Mouse (Mus musculus) large intestine, adult 2 months (tissue): ENCODE data around the gene Eral1. TPM values are rescaled to one million over a fixed set of nuclear protein-coding genes. Genes with fewer than 3 reads are reported as not detected.
"Not testable (repeated sequence)": the region's sequence is repeated elsewhere in the genome, so short reads cannot be mapped to it uniquely, and the experiment has no call there.

Experiments used
- DNase-seq: peaks from one replicate; pipeline ENCODE4 v3.0.0-alpha.2; 2012; ENCODE audit warnings: low read depth, low spot score
- whole genome bisulfite sequencing: fragments of 180-500 bp; shearing (Covaris S2); methylation state at CpG from one replicate; pipeline ENCODE4 v1.1.7; 2018; 5-methylcytosine and 5-hydroxymethylcytosine counted together
- polyA plus RNA-seq: library from polyadenylated mRNA; depleted of rRNA; stranded (reverse); fragments of >200 nt; gene quantifications from 2 replicates; pipeline ENCODE4 v1.2.3, GENCODE M21; 2012; rRNA removed

The Eral1 gene
- polyA plus RNA-seq, 1 experiment, result 27.3 TPM

GRCm38 (mm10) chr11:78048637-78049036 is 31.5 kb downstream of the Eral1 start:
- WGBS, result 80% methylated on average over 4 of the region's 4 CpGs
- not testable (repeated sequence) for DNase-seq

DNA sequence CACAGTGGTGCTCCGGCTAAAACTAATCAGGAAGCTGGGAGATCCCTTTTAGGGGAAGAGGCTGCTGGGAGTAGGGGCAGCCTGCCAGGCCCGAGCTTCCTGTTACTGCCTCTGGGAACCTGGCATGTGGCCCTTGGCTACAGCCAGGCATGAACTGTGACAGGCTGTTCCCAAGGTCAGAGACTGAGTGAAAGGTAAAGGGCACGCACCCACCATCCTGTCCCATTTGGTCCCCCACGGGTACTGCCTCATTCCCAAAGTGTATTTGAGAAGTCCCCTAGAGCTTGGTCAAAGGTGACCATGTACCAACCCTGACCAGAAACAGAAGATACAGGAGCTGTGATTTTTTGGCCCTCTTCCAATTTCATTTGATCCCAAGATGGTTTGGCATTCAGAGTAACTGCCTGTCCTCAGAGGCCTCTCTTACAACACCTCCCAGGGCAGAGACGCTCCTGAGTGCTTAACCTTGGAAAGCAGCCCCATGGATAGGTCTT is 35.4 kb downstream of the Eral1 start:
- no peak for DNase-seq
- WGBS, result 20% methylated on average over 5 of the region's 5 CpGs

DNA sequence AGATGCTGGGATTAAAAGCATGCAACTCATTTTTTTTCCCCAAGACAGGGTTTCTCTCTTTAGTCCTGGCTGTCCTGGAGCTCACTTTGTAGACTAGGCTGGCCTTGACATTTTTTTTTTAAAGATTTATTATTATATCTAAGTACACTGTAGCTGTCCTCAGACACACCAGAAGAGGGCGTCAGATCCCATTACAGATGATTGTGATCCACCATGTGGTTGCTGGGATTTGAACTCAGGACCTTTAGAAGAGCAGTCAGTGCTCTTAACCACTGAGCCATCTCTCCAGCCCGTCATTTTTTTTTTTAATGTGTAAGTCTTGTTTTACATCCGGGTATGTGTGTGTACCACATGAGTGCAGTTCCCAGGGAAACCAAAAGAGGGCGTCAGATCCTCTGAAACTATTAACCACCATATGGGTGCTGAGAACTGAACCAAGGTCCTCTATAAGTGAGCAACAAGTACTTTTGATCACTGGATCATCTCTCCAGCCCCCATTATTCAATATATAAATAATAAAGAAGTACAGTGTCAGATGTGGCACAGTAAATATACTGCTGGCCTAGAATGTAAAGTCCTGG is 37.8 kb downstream of the Eral1 start:
- WGBS, result 91% methylated on average over 4 of the region's 4 CpGs
- DNase-seq, result not testable (repeated sequence)

GRCm38 (mm10) chr11:78040878-78041277 is 39.3 kb downstream of the Eral1 start:
- 36% methylated on average over 2 of the region's 2 CpGs for WGBS
- DNase-seq, result no peak

DNA sequence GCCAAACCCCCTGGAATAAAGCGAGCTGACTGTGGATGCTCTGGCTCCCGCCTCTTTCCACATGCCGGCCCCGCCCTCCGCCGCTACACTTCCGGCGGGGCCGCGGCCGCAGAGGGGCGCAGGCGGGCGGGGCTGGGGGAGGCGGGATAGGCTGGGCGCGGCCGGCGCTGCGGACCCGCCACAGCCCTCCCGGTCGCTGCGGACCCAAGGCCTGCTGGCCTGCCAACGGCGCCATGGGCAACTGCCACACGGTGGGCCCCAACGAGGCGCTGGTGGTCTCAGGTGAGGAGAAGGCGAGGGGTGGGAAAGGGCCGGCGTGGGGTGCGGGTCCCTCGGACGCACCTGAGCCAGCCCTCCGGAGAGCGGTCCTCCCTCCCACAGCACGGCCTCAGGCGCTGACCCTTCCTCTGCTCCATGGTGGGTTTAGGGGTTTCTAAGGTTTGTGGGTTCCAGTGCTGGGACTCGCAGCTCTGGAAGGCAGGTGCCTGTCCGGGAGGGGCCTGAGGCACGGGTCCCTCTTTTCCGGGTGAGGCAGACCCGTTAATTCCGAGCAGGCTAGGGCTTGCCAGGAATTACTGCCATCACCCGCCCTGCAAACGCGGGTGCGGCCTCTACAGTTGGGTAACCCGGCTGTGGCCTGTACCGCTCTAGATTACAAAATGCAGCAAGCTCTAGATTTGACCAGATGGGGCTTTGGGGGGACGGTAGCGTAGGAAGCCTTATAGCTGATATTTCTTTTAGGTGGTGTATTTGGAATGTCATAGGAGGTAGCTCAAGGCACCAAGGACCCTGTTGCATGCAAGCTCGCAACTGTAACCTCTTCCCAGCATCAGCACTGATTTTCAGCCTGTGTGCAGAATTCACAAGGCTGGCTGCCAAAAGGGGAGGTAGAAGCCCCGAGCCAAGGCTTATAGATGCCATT is 42.1 kb downstream of the Eral1 start, which contains the start of gene Flot2:
TSS of gene Flot2 (plus strand) at position 101 of the 922 bp plus-strand sequence.
- 2% methylated on average over 53 of the region's 55 CpGs for WGBS
- DNase-seq, result no peak

GRCm38 (mm10) chr11:78036791-78037190 is 43.4 kb downstream of the Eral1 start:
- WGBS, result 92% methylated on average over 10 of the region's 10 CpGs
- DNase-seq, result no peak

- 93% methylated on average over 23 of the region's 23 CpGs for WGBS
- no peak for DNase-seq
These were observed 46.1 kb downstream of the Eral1 start for GRCm38 (mm10) chr11:78033931-78034617.

- DNase-seq, result no peak
- WGBS, result 5% methylated on average over 5 of the region's 5 CpGs
These were observed 47.4 kb downstream of the Eral1 start for GRCm38 (mm10) chr11:78032809-78033195.

DNA sequence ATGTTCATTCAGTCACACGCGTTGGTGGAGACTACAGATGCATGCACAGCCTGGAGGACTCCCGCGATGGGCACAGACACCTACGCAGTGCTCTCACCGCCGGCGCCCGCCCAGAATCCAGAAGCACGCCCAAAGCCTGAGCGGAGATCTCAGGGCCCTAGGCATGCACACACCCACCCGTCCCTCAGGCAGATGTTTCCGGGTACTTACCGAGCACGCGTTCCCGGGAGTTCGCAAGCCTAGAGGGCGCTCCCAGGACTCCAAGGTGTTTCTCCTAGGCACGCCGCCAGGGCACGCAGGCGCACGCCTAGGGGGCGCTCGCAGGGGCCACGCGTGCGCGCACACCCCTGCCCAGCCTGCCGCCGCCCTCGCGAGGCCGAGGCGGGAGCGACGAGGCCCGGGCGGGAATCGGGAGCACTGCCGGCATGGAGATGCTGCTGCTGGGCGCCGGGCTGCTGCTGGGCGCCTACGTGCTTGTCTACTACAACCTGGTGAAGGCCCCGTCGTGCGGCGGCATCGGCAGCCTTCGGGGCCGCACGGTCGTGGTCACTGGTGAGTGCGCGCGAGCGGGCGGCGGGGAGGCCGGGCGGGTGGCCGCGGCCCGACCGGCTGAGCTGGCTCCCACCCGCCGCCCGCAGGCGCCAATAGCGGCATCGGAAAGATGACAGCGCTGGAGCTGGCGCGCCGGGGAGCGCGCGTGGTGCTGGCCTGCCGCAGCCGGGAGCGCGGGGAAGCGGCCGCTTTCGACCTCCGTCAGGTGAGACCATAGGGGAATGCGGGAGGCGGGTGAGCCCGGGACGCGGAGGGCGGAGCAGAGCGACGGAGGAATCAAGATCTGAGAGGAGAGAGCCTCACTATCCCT is 48.0 kb downstream of the Eral1 start, which contains the start of gene Dhrs13:
TSS of gene Dhrs13 (plus strand) at position 334 of the 862 bp plus-strand sequence.
- DNase-seq, result peak; percentile 87
- WGBS, result under 1% methylated on average over 96 of the region's 96 CpGs

GRCm38 (mm10) chr11:78031389-78031788 is 48.8 kb downstream of the Eral1 start:
- no peak for DNase-seq
- WGBS, result 33% methylated on average over 6 of the region's 6 CpGs

- no peak for DNase-seq
- WGBS, result 78% methylated on average over 2 of the region's 2 CpGs
These were observed 49.6 kb downstream of the Eral1 start for GRCm38 (mm10) chr11:78030600-78030999.

DNA sequence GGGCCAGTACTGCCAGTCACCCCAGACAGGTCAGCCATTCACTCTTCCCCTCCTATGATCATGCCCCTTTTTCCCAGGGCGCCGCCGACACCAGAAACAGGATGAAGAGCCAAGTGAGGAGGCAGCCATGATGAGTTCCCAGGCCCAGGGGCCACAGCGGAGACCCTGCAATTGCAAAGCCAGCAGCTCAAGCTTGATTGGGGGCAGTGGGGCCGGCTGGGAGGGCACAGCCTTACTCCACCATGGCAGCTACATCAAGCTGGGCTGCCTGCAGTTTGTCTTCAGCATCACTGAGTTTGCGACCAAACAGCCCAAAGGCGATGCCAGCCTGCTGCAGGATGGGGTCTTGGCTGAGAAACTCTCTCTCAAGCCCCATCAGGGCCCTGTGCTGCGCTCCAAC is 50.9 kb downstream of the Eral1 start:
- whole genome bisulfite sequencing, result 89% methylated on average over 8 of the region's 8 CpGs
- no peak for DNase-seq

DNA sequence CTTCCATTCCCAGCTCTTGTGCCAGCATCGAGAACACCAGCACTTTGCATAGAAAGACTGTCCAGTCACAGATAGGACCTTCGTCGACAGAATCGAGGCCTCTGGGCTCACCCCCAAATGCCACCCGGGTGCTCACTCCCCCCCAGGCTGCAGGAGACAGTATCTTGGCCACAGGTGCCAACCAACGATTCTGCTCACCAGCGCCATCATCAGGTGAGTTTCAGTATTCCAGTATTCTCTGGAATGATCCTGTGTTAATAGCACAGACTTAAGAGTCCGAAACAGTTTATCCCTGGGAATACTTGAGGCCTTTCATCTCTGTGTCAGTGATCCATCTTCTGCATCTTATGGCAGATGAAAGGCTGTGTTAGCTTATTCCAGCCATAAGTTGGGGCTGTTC is 56.6 kb downstream of the Eral1 start:
- no peak for DNase-seq
- 80% methylated on average over 8 of the region's 8 CpGs for WGBS

Other genes with a start within 250 kb of the Eral1 start
- gene Pipox, start 186.3 kb downstream of the Eral1 start, polyA plus RNA-seq, result 8.4 and 21.5 TPM in 2 replicates
- 0.18 and 0.48 TPM in 2 replicates for gene Sez6, start 149.6 kb downstream of the Eral1 start, polyA plus RNA-seq
- gene Phf12, start 97.6 kb downstream of the Eral1 start, polyA plus RNA-seq, result 27.0 and 41.8 TPM in 2 replicates
- gene Dhrs13, start 48.1 kb downstream of the Eral1 start, polyA plus RNA-seq, result 4.7 and 5.0 TPM in 2 replicates
- 27.9 and 33.9 TPM in 2 replicates for gene Flot2, start 42.5 kb downstream of the Eral1 start, polyA plus RNA-seq
- gene Fam222b, start 14.3 kb upstream of the Eral1 start, polyA plus RNA-seq, result 7.8 and 14.5 TPM in 2 replicates
- gene Traf4, start 85.2 kb upstream of the Eral1 start, polyA plus RNA-seq, result 68.9 and 93.3 TPM in 2 replicates
- gene Nek8, start 96.3 kb upstream of the Eral1 start, polyA plus RNA-seq, result 6.6 and 9.1 TPM in 2 replicates
- gene Tlcd1, start 96.3 kb upstream of the Eral1 start, polyA plus RNA-seq, result 6.8 and 15.2 TPM in 2 replicates
- 262 and 337 TPM in 2 replicates for gene Rpl23a, start 103.2 kb upstream of the Eral1 start, polyA plus RNA-seq
- 10.7 and 11.2 TPM in 2 replicates for gene Rab34, start 108.0 kb upstream of the Eral1 start, polyA plus RNA-seq
- 0.30 TPM in 1 of 2 replicates, not detected in the other for gene Proca1, start 113.0 kb upstream of the Eral1 start, polyA plus RNA-seq
- 94.8 and 111 TPM in 2 replicates for gene Sdf2, start 165.4 kb upstream of the Eral1 start, polyA plus RNA-seq
- 17.4 and 19.8 TPM in 2 replicates for gene Supt6, start 165.6 kb upstream of the Eral1 start, polyA plus RNA-seq
- 49.5 and 72.1 TPM in 2 replicates for gene 2610507B11Rik, start 181.4 kb upstream of the Eral1 start, polyA plus RNA-seq
- 0.22 and 0.32 TPM in 2 replicates for gene BC030499, start 210.5 kb upstream of the Eral1 start, polyA plus RNA-seq
- gene Spag5, start 221.1 kb upstream of the Eral1 start, polyA plus RNA-seq, result 11.2 and 15.8 TPM in 2 replicates
- gene Aldoc, start 242.6 kb upstream of the Eral1 start, polyA plus RNA-seq, result 7.0 and 7.4 TPM in 2 replicates
- gene Pigs, start 248.0 kb upstream of the Eral1 start, polyA plus RNA-seq, result 64.4 and 82.0 TPM in 2 replicates